Mouse (Mus musculus): ENCODE data around the gene Syk.

The Syk gene

GRCm38 (mm10) chr13:52673856-52674255, 90.9 kb downstream of the Syk start:
- H3K27me3 ChIP-seq (ENCODE audit: control insufficient read depth, insufficient read depth, low read length, poor library complexity, severe bottlenecking): no peaks in the 10 kb centered on the region
- no peak for DNase-seq (ENCODE audit: low read depth, low spot score)
- no peaks in the 10 kb centered on the region for H3K36me3 ChIP-seq (ENCODE audit: control insufficient read depth, insufficient read depth, low read length, poor library complexity, severe bottlenecking)

GRCm38 (mm10) chr13:52674839-52675238, 91.9 kb downstream of the Syk start:
- H3K36me3 ChIP-seq (ENCODE audit: control insufficient read depth, insufficient read depth, low read length, poor library complexity, severe bottlenecking): no peaks in the 10 kb centered on the region
- H3K27me3 ChIP-seq (ENCODE audit: control insufficient read depth, insufficient read depth, low read length, poor library complexity, severe bottlenecking): no peaks in the 10 kb centered on the region
- no peak for DNase-seq (ENCODE audit: low read depth, low spot score)

- Histone ChIP-seq H3K27me3 (ENCODE audit: control insufficient read depth, insufficient read depth, low read length, poor library complexity, severe bottlenecking) (no peaks in the 10 kb centered on the region), H3K36me3 (ENCODE audit: control insufficient read depth, insufficient read depth, low read length, poor library complexity, severe bottlenecking) (no peaks in the 10 kb centered on the region)
- no peak for DNase-seq (ENCODE audit: low read depth, low spot score)
These were observed 92.7 kb downstream of the Syk start for GRCm38 (mm10) chr13:52675526-52676294.

- no peak for DNase-seq (ENCODE audit: low read depth, low spot score)
- Histone ChIP-seq H3K36me3 (ENCODE audit: control insufficient read depth, insufficient read depth, low read length, poor library complexity, severe bottlenecking) (no peaks in the 10 kb centered on the region), H3K27me3 (ENCODE audit: control insufficient read depth, insufficient read depth, low read length, poor library complexity, severe bottlenecking) (no peaks in the 10 kb centered on the region)
These were observed 93.9 kb downstream of the Syk start for GRCm38 (mm10) chr13:52676671-52677445.

- H3K36me3 ChIP-seq (ENCODE audit: control insufficient read depth, insufficient read depth, low read length, poor library complexity, severe bottlenecking): no peaks in the 10 kb centered on the region
- H3K27me3 ChIP-seq (ENCODE audit: control insufficient read depth, insufficient read depth, low read length, poor library complexity, severe bottlenecking): no peaks in the 10 kb centered on the region
- no peak for DNase-seq (ENCODE audit: low read depth, low spot score)
These were observed 96.9 kb downstream of the Syk start for GRCm38 (mm10) chr13:52679906-52680305.

GRCm38 (mm10) chr13:52682107-52682506, 99.1 kb downstream of the Syk start:
- Histone ChIP-seq H3K36me3 (ENCODE audit: control insufficient read depth, insufficient read depth, low read length, poor library complexity, severe bottlenecking) (no peaks in the 10 kb centered on the region), H3K27me3 (ENCODE audit: control insufficient read depth, insufficient read depth, low read length, poor library complexity, severe bottlenecking) (no peaks in the 10 kb centered on the region)
- DNase-seq (ENCODE audit: low read depth, low spot score): no peak

GRCm38 (mm10) chr13:52690425-52690824, 107.5 kb downstream of the Syk start:
- Histone ChIP-seq H3K36me3 (ENCODE audit: control insufficient read depth, insufficient read depth, low read length, poor library complexity, severe bottlenecking) (no peaks in the 10 kb centered on the region), H3K27me3 (ENCODE audit: control insufficient read depth, insufficient read depth, low read length, poor library complexity, severe bottlenecking) (no peaks in the 10 kb centered on the region)
- DNase-seq (ENCODE audit: low read depth, low spot score): no peak

GRCm38 (mm10) chr13:52692311-52692710, 109.3 kb downstream of the Syk start:
- Histone ChIP-seq H3K36me3 (ENCODE audit: control insufficient read depth, insufficient read depth, low read length, poor library complexity, severe bottlenecking) (no peaks in the 10 kb centered on the region), H3K27me3 (ENCODE audit: control insufficient read depth, insufficient read depth, low read length, poor library complexity, severe bottlenecking) (no peaks in the 10 kb centered on the region)
- no peak for DNase-seq (ENCODE audit: low read depth, low spot score)

- no peaks in the 10 kb centered on the region for H3K36me3 ChIP-seq (ENCODE audit: control insufficient read depth, insufficient read depth, low read length, poor library complexity, severe bottlenecking)
- DNase-seq (ENCODE audit: low read depth, low spot score): no peak
- H3K27me3 ChIP-seq (ENCODE audit: control insufficient read depth, insufficient read depth, low read length, poor library complexity, severe bottlenecking): no peaks in the 10 kb centered on the region
These were observed 111.9 kb downstream of the Syk start for GRCm38 (mm10) chr13:52694857-52695256.
